Mouse (Mus musculus) gastrocnemius, adult 8-10 months (tissue): ENCODE measurements around the gene Lnx1. TPM values are rescaled to one million over a fixed set of nuclear protein-coding genes. Genes with fewer than 3 reads are reported as not detected.

Source experiments
- DNase-seq, 2 experiments: peaks; one replicate each; pipeline ENCODE4 v3.0.0; 2022; ENCODE audit warnings: low spot score in 2 of 2
- total RNA-seq, 4 experiments: library from RNA; stranded (reverse); gene quantifications; 2 replicates each; pipeline ENCODE4 v1.2.4; 2022

Lnx1 gene
- total RNA-seq, 4 experiments from 2014 or later, result 2.1 to 4.0 (median 3.0) TPM

DNA sequence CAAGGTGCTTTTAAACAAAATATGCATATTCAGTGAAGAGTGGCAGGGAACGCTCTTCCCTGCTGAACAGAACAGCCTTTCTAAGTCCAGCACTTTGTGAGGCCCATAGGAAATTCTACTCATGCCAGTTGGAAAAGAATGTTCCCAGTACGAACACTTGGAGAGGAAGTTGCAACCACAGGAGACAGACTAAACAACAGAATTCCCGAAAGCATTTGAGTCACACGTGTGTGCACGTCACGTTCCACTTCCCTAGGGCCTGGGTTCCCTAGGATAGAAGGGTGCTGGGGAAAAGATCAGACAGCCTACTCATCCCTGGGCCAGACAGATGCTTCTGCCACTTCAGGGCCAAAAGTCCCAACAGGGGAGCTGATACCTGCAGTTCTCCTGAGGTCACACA, 48.2 kb downstream of the Lnx1 start:
- DNase-seq, result no peak

DNA sequence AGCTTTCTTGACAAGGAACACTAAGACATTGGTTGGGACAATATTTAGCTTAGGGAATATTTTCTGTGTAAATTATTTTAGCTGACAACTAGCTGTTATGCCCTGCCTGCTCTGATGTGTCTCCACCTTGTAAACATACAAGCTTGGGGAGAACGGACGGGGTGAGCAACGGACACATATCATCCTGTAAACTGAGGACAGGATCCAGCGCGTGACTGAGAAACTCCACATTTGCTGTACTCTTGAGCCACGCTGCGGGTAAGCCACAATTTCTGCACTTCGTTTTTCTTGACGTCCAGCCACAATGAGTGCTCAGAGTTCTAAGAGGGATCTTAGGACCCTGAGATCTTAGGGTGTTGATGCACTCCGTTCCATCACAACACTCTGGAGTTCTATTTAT, 48.9 kb downstream of the Lnx1 start:
- no peak for DNase-seq

DNA sequence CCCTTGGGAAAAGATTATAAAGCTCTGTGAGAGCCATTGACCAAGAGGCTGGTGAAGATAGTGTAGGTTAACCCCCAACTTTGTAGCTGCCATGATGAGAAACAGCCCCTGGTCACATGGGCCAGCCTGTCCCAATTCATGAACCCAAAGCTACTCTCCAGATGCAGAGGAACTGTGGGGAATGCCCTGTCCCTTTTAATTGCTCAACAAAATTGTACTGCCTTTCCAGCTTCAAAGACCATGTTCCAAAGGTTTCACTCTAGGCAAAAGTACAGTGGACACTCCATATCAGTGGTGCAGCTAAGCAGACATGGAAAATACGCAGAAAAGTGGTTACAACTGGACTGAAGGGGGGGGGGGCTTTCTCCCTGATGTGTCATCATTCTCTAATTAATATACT, 53.6 kb downstream of the Lnx1 start:
- no peak for DNase-seq

DNA sequence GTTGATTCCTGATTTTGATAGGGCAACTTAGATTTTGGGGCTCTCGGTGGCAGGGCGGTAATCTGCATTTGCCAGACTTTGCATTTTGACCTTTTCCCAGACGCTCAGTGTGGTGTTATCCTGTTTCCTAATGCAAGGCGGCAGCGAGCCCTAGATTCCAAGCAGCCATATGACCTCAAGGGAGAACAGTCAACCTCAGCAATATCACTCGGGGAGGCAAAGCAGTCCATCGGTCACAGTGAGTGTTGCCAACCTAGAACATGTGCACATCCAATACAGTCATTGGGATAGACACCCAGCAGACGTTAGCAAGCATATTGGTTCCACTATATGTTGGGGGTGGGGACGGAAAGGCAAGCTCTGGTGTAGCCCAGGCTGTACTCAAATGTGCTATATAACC, 54.5 kb downstream of the Lnx1 start:
- no peak for DNase-seq

DNA sequence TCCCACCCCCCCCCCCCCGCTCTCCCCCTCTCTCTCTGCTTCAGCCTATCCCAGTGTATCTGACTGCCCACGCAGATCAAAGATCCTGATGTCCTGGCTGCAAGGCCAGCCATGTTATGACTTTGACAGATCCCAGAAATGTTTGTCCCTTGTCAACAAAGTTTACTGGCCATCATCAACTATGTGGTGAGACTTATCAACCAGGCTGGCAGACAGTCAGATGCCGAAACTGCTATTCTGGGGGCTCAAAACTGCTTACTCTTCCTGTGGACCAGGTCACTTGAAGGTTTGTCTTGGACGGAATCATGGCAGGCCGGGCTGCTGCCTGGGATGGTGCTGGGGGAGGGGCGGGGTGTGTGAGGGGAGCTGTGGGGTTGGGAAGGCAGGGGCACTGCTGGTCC, 55.1 kb downstream of the Lnx1 start:
- DNase-seq, result no peak

DNA sequence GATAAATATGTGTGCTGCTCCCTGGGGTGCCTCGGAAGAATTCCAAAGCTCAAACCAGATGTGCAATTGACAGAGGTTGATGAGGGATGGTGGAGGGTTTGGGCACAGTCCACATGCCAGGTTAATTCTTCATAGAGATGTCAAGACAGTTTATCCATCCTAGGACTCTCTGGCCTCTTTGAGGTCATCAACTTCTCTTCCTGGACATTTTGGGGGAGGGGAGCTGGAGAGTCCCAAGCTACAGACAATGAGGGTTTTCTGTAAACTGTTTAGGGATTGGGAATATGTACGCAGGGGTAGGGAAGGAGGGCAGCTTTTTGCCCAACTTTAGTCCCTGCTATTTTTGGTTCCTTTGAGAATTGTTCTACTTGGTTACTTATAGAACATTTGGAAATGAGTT, 60.4 kb downstream of the Lnx1 start:
- DNase-seq, result no peak

DNA sequence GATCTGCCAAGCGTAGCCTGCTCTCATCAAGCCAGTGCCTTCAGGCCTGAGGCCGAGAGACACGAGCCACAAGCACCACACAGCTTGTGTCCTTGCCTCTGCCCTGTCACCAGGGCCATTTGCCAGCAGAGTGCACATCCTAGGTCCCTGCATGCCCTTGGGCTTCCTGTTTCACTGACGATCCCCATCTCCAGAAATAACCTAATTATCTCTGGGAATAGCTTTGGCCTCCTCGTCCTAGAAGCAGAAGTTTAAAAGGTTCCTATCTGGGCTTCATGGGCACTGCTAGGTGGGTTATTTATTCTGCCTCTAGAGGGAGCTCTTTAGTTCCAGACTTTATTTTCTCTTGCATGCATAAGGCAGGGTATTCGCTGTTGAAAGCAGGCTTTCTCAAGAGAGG, 61.7 kb downstream of the Lnx1 start:
- DNase-seq, result peak in 1 of 2 experiments; percentile 30

DNA sequence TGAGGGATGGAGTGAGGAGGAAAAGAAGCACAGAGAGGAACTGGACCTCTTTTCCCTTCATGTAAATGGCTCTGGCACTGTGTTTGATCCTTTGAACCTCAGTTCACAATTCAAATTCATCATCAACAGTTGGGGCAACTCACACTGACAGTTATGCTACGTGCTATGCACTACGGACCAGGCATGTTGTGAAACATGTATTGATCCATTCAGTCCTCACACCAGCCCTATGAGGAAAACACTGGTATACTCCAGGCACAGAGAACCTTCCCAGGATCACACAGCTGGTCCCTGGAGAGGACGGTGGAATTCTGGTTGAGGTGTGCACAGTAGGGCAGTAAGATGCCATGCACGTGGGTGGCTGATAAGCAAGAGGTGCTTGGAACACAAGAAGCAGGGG, 62.2 kb downstream of the Lnx1 start:
- DNase-seq, result no peak

DNA sequence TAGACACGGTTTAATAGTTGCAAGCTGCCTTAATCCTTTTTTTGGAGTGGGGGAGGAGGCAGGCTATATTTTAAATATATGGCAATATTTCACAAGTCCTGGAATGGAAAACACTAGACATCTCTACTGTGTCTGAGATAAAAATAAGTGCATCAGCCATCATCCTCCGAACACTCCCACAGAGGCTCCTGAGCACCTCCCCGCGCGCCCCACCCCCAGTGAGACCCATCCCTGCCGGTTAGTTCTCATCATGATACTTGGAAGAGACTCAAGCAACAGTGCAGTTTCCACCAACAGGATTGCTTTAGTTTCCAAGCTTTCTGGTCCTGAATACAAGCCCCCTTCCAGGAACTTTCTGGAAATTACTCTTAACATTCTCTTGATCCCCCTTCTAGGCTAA, 63.2 kb downstream of the Lnx1 start:
- no peak for DNase-seq

DNA sequence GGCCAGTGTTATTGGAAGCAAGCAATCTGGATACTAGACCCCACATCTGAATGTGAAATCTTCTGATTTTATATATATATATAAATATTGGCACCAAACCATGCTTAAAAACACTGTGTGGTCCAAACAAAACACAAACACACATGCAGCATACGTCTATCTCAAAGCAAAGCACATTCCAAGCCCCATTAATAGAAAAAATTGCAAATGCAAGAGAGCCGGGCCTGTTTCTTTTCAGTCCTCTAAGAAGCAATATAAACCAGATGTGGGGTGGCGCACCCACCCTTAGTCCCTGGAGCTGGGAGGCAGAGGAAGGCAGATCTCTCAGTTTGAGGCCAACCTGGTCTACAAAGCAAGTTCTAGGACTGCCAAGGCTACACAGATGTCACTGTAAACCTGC, 68.3 kb downstream of the Lnx1 start:
- no peak for DNase-seq

DNA sequence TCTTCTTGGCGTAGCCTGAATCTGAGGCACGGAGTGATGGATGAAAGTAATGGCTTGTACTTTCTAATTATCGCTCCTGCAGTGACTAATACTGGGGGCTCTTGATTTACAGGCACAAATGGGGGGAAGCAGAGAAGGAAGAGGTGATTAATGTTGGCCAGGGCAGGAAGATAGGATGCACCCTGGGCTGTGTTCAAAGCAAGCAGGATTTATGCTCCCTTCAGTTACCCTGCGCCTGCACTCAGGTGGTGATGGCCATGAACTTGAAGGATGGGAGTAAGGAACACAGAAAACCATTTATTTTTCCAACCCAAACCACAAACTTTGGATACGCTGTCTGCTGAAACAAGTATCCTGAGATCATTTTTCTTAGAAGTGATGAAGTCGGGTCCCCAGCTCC, 69.3 kb downstream of the Lnx1 start:
- DNase-seq, result no peak

DNA sequence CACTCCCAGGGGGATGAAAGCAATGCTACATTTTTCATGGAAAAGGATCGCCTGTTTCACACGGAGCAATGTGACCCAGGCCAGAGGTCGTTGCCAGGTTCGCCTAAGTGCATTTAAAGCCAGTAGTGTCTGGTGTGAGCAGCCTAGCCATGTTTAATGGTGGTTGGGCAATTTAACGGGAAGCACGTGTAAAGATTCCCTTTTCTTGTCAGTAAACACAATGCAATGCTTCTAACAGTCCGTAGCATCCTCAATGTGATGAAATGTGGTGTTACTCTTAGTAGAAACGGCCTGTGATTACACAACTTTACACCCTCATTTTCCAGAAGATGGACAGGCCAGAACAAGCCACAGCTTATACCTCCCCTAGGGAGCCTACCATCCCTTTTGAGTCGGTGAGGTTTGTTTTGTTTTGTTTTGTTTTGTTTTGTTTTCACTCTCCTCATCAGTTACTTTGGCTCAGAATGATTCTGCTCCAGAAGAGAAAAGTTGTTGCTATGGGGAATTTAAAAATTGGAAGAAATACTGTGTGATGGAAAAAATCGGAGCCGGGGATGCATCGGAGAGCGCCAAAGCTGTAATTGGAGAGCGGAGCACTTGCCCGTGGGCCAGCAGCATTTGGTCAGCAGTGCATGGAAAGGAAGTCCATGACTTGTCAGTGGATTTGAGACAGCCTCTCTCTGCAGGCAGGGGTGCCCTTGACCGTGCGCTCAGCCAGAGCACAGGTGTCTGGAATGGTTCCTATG, 70.2 kb downstream of the Lnx1 start:
- peak in 1 of 2 experiments; percentile 62 for DNase-seq

DNA sequence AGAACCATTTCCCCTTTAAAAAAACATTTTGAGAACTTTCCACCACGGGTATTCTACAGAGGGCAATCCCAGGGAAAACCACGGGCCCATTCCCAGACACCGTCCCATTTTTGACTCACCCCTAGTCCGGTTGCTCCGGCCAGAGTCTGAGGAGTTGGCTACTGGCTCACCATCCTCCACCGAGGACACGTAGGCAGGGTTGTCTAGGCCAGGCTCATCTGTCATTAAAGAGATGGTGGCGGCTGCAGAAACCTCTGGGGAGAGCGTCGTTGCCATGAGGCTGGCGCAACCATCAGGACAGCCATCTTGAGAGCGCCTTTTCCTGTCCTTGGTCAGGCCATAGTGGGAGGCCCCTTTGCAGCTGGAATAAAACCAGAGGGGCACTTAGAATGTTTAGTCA, 74.7 kb downstream of the Lnx1 start:
- no peak for DNase-seq

DNA sequence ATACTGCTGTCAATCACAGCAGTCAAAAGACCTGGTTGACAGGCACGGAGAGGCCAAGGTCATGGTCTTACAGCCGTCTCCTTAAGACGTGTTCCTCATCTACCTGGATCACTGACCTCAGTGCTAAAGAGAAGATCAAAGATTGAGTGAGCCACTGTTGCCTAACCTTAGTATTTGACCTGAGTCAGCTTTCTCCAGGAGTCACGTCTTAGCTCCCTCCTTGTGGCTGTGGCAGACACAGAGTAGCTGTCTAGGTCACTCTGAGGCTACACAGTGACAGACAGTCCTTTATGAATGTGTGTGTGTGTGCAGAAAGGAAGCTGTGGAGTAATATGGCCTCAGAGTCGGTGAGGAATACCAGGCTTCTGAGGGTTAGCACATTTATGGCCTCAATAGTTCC, 78.3 kb downstream of the Lnx1 start:
- no peak for DNase-seq

DNA sequence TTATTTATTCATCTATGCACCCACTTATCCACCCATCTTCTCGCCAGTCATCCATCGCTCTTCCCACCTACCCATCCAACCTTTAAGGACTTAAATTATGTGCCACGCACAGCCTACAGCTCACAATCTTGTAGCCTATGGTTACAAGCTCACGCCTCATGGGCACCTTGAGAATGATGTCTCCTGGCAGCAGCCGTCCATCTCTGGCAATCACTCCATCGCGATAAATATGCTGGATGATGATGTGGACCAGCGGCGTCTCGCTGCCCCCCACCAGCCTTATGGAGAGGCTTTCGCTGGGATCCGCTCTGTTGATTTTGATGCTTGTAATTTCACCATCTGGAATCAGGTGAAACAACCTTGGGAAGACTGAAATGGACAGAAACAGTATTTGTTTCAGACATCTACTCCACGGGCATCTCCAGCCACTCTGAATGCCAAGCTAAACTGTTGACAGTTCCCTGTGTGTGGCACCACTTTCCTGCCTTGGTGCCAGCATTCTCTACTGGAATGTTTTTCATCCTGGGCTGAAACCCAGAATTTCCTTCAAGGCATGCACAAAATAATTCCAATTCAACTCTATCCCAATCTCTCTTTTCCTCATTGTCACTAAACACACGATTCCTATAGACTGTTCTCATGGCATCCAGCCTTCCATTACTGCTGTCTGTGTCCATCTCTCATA, 79.3 kb downstream of the Lnx1 start:
- DNase-seq, result no peak

DNA sequence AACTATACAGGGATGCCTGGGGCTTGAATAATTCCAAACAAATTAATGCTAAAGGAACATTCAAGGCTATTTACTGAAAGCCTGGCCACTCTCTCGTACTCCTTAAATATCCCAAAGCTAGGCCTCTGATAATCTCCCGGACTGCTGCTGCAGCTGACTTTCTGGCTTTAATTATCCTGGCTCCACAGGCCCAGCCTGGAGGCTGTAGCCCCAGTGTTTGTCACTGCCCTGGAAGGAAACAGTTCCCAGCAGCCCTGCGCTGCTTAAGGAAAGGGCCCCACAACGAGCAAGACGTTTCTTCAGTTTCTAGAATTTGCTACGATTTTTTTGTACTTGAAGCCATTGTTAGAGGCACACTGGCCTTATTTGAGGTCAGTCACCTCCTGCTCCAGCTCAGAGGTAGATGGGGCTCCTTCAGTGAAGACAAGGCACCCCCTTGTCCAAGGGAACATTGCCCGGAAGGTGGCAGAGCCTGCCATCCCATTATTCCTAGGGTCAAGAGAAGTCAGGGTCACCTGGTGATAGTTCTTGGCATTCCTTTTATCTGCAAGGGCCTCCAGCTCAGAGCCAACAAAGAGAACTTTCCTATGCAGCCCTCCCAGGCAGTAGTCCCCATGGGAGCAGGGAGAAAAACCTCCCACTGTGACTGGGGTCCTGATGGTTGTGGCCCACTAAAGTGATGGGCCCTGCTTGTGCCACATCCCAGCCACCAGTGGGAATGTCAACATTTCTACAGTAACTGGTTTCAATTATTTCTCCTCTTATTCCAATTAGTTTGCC, 80.8 kb downstream of the Lnx1 start:
- DNase-seq, result no peak

DNA sequence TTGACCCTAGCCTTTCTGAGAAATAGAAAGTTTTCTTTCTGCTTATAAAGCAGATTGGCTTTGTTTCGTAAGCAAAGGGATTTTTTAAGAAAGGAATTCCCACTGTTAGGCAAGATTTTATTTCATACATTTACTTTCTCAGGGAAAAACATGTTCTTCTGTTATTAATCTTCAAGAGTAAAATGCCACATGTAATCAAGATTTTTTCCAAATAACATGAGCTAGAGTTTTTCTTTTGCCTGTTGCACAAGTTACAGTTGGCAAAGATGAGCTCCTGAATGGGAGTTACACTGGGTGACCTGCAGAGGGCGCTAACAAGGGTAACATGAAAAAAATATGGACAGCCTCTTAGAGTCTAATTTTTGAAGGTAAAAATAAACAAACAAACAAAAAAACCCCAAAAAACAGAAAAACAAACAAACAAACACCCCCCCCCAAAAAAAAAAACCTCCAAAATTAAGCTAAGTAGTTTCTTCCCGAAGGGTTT, 84.1 kb downstream of the Lnx1 start:
- DNase-seq, result no peak

DNA sequence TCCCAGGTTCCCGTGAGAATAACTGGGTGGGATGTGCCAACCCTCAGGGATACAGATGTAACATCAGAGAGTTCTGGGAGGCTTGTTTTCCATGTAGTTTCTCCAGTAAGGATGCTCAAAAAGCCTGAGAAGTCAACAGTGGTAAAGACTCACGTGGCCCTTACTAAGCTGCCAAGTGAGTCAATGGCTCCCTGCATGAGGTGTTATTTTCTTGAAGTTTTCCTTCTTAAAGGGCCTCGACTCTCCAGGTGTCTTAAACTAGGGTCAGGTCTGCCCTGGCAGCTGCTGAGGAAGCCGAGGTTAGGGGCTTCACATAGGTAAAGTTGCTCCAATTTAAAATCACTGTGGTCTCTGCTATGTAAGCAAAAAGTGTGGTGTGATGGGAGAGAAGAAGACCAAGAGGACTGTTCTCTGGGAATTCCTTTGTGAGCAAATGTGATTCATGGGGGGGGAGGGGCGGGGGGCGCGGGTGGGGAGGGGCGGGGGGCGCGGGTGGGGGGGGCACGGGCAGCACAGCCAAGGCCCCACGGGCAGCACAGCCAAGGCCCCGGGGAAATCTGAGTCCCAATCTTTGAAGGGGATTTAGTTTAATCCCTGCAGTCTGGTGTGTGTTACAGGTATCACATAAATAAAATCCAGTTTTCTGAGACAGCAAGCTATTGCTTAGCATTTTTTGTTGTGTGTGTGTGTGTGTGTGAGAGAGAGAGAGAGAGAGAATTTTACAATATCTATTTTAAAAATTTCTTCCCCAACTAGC, 84.7 kb downstream of the Lnx1 start:
- DNase-seq, result no peak

DNA sequence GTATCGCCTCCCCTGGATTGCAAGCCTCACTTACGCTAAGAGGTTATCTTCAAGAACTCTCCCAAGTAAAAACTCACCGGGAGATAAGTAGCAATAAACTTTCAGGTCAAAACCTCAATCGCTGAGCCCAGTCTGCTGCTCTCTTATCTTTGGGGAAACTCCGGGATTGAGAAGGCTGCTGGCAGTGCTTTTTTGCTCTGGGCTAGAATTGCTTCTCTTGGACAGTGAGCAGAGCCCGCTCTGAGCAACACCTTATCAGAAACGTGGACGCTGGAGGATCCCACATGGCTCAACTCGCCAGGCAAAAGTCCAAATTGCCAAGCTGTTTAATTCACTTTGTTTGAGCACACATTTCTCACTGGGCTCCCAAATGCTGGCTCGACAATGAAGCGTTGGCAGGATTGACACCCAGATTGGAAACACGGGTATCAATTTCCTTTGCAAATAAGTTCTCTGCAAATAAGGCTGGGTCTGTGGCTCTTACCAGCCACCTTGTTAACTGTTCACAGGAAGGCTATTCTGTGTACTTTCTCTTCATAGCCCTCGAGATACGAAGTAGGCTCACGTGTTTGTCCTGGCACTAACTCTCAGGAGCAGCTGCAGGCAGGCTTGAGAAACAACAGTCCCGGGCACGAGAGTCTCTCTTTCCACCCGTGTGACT, 89.1 kb downstream of the Lnx1 start:
- DNase-seq, result no peak

DNA sequence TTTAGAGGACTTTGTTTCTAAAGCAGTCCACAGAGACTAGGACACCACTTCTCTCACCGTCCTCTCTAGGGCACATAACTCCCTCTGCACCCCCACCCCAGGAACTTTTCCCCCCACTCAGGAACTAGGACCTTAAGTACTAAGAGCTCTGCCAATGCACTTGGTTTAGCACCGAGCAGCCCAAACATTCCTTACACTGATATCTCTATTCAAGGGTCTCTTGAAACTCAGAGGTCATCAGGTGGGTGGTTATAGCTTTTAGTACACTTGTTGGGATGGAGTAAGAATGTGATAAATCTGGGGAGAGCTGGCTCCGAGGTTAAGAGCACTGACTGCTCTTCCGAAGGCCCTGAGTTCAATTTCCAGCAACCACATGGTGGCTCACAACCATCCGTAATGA, 90.0 kb downstream of the Lnx1 start:
- DNase-seq, result no peak

DNA sequence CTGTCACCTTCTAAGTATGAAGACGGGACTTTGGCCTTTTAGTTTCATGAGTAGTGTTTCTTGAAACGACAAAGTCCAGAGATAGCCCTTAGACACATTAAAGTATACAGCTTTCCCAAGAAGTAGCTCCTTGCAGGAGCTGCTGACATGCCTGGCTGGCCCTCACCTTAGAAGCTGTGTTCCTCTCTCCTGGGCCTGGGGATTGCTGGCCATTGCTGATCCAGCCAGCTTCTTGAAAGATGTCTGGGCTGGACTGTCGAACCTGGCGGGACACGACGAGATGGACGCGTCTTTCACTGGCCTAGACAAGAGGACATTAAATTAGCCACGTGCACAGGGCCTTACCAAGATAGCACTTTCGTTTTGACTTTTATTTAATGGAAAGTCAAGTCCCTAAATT, 92.2 kb downstream of the Lnx1 start:
- DNase-seq, result no peak
